Mouse (Mus musculus) retina, postnatal 7 days (tissue): ENCODE results near the gene Repin1.

ENCODE experiments used
- DNase-seq: peaks from one replicate; pipeline ENCODE4 v3.0.0-alpha.2; 2012; ENCODE audit warnings: low read depth, low spot score

Gene Repin1

DNA sequence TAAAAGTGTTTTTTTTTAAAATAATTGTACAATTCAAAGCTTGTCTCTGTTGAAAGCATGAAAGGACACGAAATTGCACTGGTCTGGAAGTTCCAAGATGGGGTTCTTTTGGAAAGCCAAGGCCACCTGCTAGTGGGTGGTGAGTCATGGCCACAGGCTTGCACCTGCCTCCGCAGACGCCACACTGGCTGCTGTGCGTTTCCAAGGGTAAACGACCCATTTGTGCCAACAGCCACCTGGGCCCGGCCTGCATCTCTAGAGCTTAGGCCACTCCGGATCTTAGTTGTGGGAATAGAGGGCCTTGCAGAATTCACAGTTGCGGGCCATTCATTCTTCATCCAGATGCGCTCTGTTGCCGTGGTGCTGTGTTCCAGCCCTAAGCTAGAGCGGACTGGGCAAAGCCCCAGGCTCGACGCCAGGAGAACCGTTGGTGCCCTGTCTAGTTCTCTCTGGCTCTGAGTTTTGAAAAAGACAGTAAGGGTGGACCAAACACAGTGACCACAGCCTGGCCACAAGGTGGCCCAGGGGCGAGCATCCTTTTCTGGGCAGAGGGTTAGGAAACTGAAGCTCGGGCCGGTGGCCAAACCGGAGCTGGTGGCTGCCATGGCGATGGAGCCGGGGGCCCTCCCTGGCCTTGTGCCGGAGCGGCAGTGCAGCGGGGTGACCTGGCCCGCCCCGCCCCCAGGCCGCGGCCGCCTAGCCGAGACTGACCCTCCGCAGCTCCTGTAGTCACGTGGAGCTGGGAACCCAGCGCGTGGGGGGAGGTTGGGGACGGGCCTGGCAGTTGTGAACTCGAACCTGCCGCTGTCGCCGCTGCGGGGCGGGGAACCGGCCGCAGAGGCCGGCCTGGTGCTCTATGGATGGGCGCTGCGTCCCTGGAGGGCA is at the start of gene Repin1, which contains the start of gene Gm44965:
Gene Repin1 (plus strand): TSS at position 726 of the 885 bp plus-strand sequence.
Gene Gm44965 (plus strand): TSS at position 784 of the 885 bp plus-strand sequence.
- peak; percentile 87 for DNase-seq

DNA sequence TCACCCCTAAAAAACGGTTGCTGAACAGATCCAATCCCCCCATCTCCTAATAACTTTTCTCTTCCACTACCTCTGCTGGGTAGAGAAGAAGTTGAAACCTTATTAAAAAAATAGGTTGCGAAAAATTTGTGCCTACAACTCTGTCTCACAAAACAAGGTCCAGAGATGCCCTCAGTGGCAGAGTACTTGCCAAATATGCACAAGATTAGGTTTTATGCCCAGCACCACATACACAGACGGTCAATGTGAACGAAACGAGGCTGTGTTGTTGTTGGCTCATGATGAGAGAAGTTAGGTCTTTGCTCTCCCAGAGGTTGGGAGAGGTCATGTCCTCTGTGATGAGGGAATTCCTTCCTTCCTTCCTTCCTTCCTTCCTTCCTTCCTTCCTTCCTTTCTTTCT is 48.4 kb upstream of the Repin1 start:
- DNase-seq, result no peak

GRCm38 (mm10) chr6:48546271-48546670 is 47.4 kb upstream of the Repin1 start:
- DNase-seq, result no peak

DNA sequence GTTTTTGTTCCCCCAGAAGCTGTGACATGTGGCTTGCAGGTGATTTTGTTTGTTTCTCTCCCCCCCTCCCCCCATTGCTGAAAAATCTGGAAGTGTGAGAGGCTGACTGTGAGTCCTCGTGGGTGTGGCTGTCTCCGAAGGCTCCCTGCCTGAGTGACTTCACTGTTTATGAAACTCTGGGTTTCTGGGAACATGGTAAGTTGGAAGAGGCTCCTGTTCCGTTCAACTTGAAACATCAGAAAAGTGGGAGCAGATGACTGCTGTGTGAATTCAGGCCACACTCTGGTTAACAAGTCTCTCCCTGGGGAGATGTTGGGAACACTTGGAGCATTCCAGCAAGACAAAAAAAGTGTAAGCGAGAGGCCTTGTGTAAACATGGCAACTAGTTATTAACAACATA is 46.8 kb upstream of the Repin1 start:
- DNase-seq, result no peak

- no peak for DNase-seq
These were observed 45.4 kb upstream of the Repin1 start for GRCm38 (mm10) chr6:48548314-48548713.

- no peak for DNase-seq
These were observed 40.8 kb upstream of the Repin1 start for GRCm38 (mm10) chr6:48552918-48553317.

DNA sequence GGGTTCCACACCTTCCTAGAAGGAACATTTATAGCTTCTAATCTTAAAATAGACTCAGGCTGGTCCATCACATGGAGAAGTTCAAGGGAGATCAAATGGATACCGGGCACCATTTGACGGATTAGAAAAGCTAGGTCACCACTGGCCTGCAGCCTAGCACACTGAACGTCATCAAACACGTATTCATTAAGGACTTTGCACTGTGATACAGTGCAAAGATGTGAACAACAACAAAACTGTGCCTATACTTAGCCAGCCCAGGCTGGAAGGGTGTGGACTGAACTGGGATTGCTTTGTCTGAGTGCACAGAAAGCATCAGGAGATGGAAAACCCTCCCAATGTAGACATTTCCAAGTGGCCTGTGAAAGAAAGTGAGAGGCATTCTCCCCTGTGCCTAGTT is 39.9 kb upstream of the Repin1 start:
- DNase-seq, result no peak

DNA sequence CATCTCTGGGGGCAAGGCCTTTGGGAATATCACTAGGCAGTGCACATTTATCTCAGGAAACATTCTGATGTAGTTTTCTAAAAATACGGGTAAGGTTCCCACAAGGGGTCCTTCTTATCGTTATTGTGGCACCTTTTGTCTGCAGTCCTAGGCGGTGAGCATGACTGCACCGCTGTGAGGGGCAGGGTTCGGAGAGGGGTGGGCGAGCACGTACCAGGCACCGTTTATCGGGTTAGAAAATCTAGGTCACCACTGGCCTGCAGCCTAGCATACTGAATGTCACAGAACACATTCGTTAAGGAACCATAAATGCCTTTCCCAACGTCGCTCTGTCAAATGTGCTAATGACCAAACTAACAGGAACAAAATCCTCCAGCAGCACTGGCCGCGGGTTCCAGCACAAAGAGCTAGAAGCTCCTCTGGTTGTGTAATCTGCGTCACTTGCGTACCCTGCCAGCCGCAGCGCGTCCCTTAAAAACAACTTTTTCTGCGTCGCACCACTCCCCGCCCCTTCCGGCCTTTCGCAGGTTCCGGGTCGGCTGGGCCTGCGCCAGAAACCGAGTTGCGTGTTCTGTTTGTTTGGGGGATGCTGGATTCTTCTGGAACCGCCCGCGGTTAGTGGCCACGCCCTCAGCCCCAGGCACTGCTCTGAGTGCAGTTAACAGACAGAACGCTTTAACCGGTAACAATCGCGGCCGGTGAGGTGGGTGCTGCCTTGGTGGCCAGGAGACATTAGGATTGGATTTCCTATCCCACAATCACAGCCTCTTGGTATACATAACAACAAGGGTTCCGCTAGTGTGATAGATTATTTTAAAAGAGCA is 39.2 kb upstream of the Repin1 start, which contains the start of gene Lrrc61:
Gene Lrrc61 (plus strand): TSS at position 517 of the 824 bp plus-strand sequence.
- peak; percentile 80 for DNase-seq

GRCm38 (mm10) chr6:48555104-48555890 is 38.4 kb upstream of the Repin1 start:
- no peak for DNase-seq

- DNase-seq, result no peak
These were observed 37.7 kb upstream of the Repin1 start for GRCm38 (mm10) chr6:48555956-48556355.

- no peak for DNase-seq
These were observed 27.9 kb upstream of the Repin1 start for GRCm38 (mm10) chr6:48565693-48566310.

- DNase-seq, result no peak
These were observed 27.4 kb upstream of the Repin1 start for GRCm38 (mm10) chr6:48566312-48566711.

GRCm38 (mm10) chr6:48568036-48568984 is 25.4 kb upstream of the Repin1 start:
- peak; percentile 66 for DNase-seq

GRCm38 (mm10) chr6:48569065-48569807 is 24.4 kb upstream of the Repin1 start:
- no peak for DNase-seq

GRCm38 (mm10) chr6:48572014-48572413 is 21.7 kb upstream of the Repin1 start:
- DNase-seq, result no peak

DNA sequence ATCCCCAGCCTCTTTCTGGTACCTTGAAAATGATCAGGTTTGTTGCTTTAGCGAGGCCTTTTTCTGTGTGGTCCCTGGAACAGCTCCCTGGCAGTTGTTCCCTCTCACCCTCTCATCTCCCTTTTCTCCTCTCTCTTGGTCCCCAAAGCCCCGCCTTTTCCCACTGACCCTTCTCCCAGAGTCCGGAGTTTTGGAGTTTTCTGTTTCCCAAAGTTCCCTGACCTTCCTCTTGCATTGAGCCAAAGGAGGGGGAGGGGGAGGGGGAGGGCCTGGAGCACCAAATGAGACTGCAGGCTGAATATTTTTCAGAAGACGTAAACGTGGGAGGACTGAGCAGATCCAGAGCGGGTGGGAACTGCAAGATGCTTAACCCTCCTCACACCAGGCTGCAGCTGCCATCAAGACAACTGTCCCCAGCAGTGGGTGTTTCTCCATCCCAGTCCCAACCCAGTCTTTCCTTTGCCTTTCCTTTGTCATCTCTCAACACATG is 21.1 kb upstream of the Repin1 start, which contains the start of gene Rarres2:
Gene Rarres2 (minus strand): TSS at position 218 of the 490 bp plus-strand sequence.
- no peak for DNase-seq

- no peak for DNase-seq
These were observed 20.4 kb upstream of the Repin1 start for GRCm38 (mm10) chr6:48573280-48573679.

- no peak for DNase-seq
These were observed 19.7 kb upstream of the Repin1 start for GRCm38 (mm10) chr6:48573981-48574380.

- DNase-seq, result no peak
These were observed 14.9 kb upstream of the Repin1 start for GRCm38 (mm10) chr6:48578736-48579135.
